Mouse (Mus musculus) heart, embryonic 12.5 days (tissue): ENCODE measurements at regions not wholly inside any gene's neighbourhood (a gene's known extent, or its start where the extent isn't known, plus 50 kb on each side); places are given as distances from the start of the nearest gene placed in this dataset.
A peak's percentile ranks its signal among the peaks of the same experiment; 100 is the strongest.

Source experiments
- ATAC-seq: fragments of 200-750 bp; cut with Nextera tagmentation; 2 replicates; pipeline ENCODE4 v1.8.0; 2017; ENCODE audit warnings: moderate TSS enrichment, moderate library complexity; ENCODE audit not compliant: insufficient number of reproducible peaks, low FRiP score
- H3K27ac ChIP-seq: fragments of 300-500 bp; sonication (generic); 2 replicates; pipeline ENCODE4 v1.5.1; 2016; ENCODE audit warnings: mild to moderate bottlenecking, moderate library complexity; ENCODE audit not compliant: poor library complexity, severe bottlenecking
- H3K27me3 ChIP-seq: fragments of 300-500 bp; sonication (generic); replicated peaks from 2 replicates; pipeline ENCODE4 v1.6.1; 2016; ENCODE audit warnings: mild to moderate bottlenecking, moderate library complexity
- H3K36me3 ChIP-seq: fragments of 300-500 bp; sonication (generic); 2 replicates; pipeline ENCODE4 v1.6.1; 2016; ENCODE audit warnings: mild to moderate bottlenecking, moderate library complexity
- H3K4me1 ChIP-seq: fragments of 300-500 bp; sonication (generic); replicated peaks from 2 replicates; pipeline ENCODE4 v1.6.1; 2016; ENCODE audit warnings: mild to moderate bottlenecking
- H3K4me2 ChIP-seq: fragments of 300-500 bp; sonication (generic); 2 replicates; pipeline ENCODE4 v1.6.1; 2016; ENCODE audit warnings: mild to moderate bottlenecking, moderate library complexity
- H3K4me3 ChIP-seq: fragments of 300-500 bp; sonication (generic); 2 replicates; pipeline ENCODE4 v1.5.1; 2016; ENCODE audit warnings: mild to moderate bottlenecking
- H3K9ac ChIP-seq: fragments of 300-500 bp; sonication (generic); 2 replicates; pipeline ENCODE4 v1.6.1; 2016; ENCODE audit warnings: mild to moderate bottlenecking, moderate library complexity
- H3K9me3 ChIP-seq: fragments of 300-500 bp; sonication (generic); replicated peaks from 2 replicates; pipeline ENCODE4 v1.6.1; 2016; ENCODE audit warnings: mild to moderate bottlenecking, moderate library complexity
- WGBS: fragments of 180-500 bp; shearing (Covaris S2); methylation state at CpG from one replicate; pipeline ENCODE4 v1.1.7; 2016; 5-methylcytosine and 5-hydroxymethylcytosine counted together

GRCm38 (mm10) chr17:47150636-47151035 is 140.3 kb upstream of the Ubr2 start:
- Histone ChIP-seq H3K4me1 (peaks cover 55% of the 10 kb centered on the region), H3K36me3 (peaks cover 10% of the 10 kb centered on the region; the same call in 1 of the 2 replicates), H3K4me3 (0 out of 2 replicates have a peak overlapping the region, but pooled peaks have one; percentile 4), H3K9ac (0 out of 2 replicates have a peak overlapping the region, but pooled peaks have one; percentile 57), H3K4me2 (peak overlapping the region; percentile 66), H3K27me3 (no peaks in the 10 kb centered on the region), H3K9me3 (no peaks in the 10 kb centered on the region), H3K27ac (peak overlapping the region; percentile 87)
- WGBS, result 67% methylated on average over 6 of the region's 6 CpGs
- no peak for ATAC-seq

GRCm38 (mm10) chr17:47149662-47150061 is 139.3 kb upstream of the Ubr2 start:
- Histone ChIP-seq H3K27me3 (no peaks in the 10 kb centered on the region), H3K4me2 (no peak overlapping the region), H3K9me3 (no peaks in the 10 kb centered on the region), H3K9ac (no peak overlapping the region), H3K4me1 (peaks cover 55% of the 10 kb centered on the region), H3K4me3 (no peak overlapping the region), H3K27ac (no peak overlapping the region), H3K36me3 (peaks cover 5% of the 10 kb centered on the region; the same call in 1 of the 2 replicates)
- WGBS, result 85% methylated on average over 13 of the region's 13 CpGs
- no peak for ATAC-seq

- 84% methylated on average over 9 of the region's 9 CpGs for WGBS
- no peak overlapping the region for H3K27ac ChIP-seq
- no peak overlapping the region for H3K4me2 ChIP-seq
- no peaks in the 10 kb centered on the region for H3K9me3 ChIP-seq
- H3K4me1 ChIP-seq, result peaks cover 55% of the 10 kb centered on the region
- no peak overlapping the region for H3K4me3 ChIP-seq
- peaks cover 3% of the 10 kb centered on the region; the same call in 1 of the 2 replicates for H3K36me3 ChIP-seq
- H3K27me3 ChIP-seq, result no peaks in the 10 kb centered on the region
- no peak overlapping the region for H3K9ac ChIP-seq
- ATAC-seq, result no peak
Measured at GRCm38 (mm10) chr17:47149158-47149557, 138.8 kb upstream of the Ubr2 start.

- ATAC-seq, result no peak
- Histone ChIP-seq H3K36me3 (no peaks in the 10 kb centered on the region; the same call in 1 of the 2 replicates), H3K9me3 (no peaks in the 10 kb centered on the region), H3K27me3 (no peaks in the 10 kb centered on the region), H3K4me3 (no peak overlapping the region), H3K9ac (no peak overlapping the region), H3K4me2 (no peak overlapping the region), H3K4me1 (peaks cover 54% of the 10 kb centered on the region), H3K27ac (no peak overlapping the region)
- WGBS, result 92% methylated on average over 4 of the region's 4 CpGs
Measured at GRCm38 (mm10) chr17:47146640-47147039, 136.3 kb upstream of the Ubr2 start.

GRCm38 (mm10) chr17:47145590-47145989 is 135.2 kb upstream of the Ubr2 start:
- 95% methylated on average over 16 of the region's 16 CpGs for WGBS
- no peak overlapping the region for H3K4me3 ChIP-seq

GRCm38 (mm10) chr17:47144996-47145395 is 134.6 kb upstream of the Ubr2 start:
- H3K36me3 ChIP-seq, result no peaks in the 10 kb centered on the region; the same call in 1 of the 2 replicates
- no peak overlapping the region for H3K4me3 ChIP-seq
- ATAC-seq, result no peak
- H3K27me3 ChIP-seq, result no peaks in the 10 kb centered on the region
- no peaks in the 10 kb centered on the region for H3K9me3 ChIP-seq
- no peak overlapping the region for H3K9ac ChIP-seq
- no peak overlapping the region for H3K27ac ChIP-seq
- no peak overlapping the region for H3K4me2 ChIP-seq
- H3K4me1 ChIP-seq, result peaks cover 39% of the 10 kb centered on the region
- 78% methylated on average over 9 of the region's 9 CpGs for WGBS

More at GRCm38 (mm10) chr17:47145590-47145989, 135.2 kb upstream of the Ubr2 start:
- no peaks in the 10 kb centered on the region for H3K9me3 ChIP-seq
- ATAC-seq, result no peak
- no peak overlapping the region for H3K9ac ChIP-seq
- H3K4me1 ChIP-seq, result peaks cover 45% of the 10 kb centered on the region
- no peak overlapping the region for H3K4me2 ChIP-seq
- H3K36me3 ChIP-seq, result no peaks in the 10 kb centered on the region; the same call in 1 of the 2 replicates
- no peak overlapping the region for H3K27ac ChIP-seq
- no peaks in the 10 kb centered on the region for H3K27me3 ChIP-seq

- Histone ChIP-seq H3K27ac (no peak overlapping the region), H3K4me2 (no peak overlapping the region), H3K9ac (no peak overlapping the region), H3K9me3 (no peaks in the 10 kb centered on the region), H3K36me3 (no peaks in the 10 kb centered on the region; the same call in 1 of the 2 replicates), H3K4me1 (peaks cover 39% of the 10 kb centered on the region), H3K27me3 (no peaks in the 10 kb centered on the region), H3K4me3 (no peak overlapping the region)
- no peak for ATAC-seq
- 74% methylated on average over 7 of the region's 7 CpGs for WGBS
Measured at GRCm38 (mm10) chr17:47144460-47144859, 134.1 kb upstream of the Ubr2 start.

- no peak overlapping the region for H3K9ac ChIP-seq
- 84% methylated on average over 7 of the region's 7 CpGs for WGBS
- no peak overlapping the region for H3K4me3 ChIP-seq
- no peak overlapping the region for H3K4me2 ChIP-seq
- no peaks in the 10 kb centered on the region for H3K9me3 ChIP-seq
- H3K27ac ChIP-seq, result no peak overlapping the region
- peaks cover 36% of the 10 kb centered on the region for H3K4me1 ChIP-seq
- ATAC-seq, result no peak
- H3K36me3 ChIP-seq, result no peaks in the 10 kb centered on the region; the same call in 1 of the 2 replicates
- no peaks in the 10 kb centered on the region for H3K27me3 ChIP-seq
Measured at GRCm38 (mm10) chr17:47143898-47144297, 133.5 kb upstream of the Ubr2 start.

GRCm38 (mm10) chr17:47142885-47143284 is 132.5 kb upstream of the Ubr2 start:
- Histone ChIP-seq H3K9me3 (no peaks in the 10 kb centered on the region), H3K9ac (no peak overlapping the region; the same call in 1 of the 2 replicates), H3K4me3 (peak overlapping the region; percentile 86), H3K4me1 (peaks cover 37% of the 10 kb centered on the region), H3K4me2 (peak overlapping the region; percentile 92), H3K36me3 (no peaks in the 10 kb centered on the region; the same call in 1 of the 2 replicates), H3K27me3 (no peaks in the 10 kb centered on the region), H3K27ac (no peak overlapping the region)
- WGBS, result 24% methylated on average over 7 of the region's 7 CpGs
- ATAC-seq, result no peak

- ATAC-seq, result no peak
- peak overlapping the region; percentile 92 for H3K4me2 ChIP-seq
- WGBS, result 4% methylated on average over 7 of the region's 7 CpGs
- peak overlapping the region; percentile 86 for H3K4me3 ChIP-seq
- no peaks in the 10 kb centered on the region; the same call in 1 of the 2 replicates for H3K36me3 ChIP-seq
- peak overlapping the region; percentile 96 for H3K9ac ChIP-seq
- no peaks in the 10 kb centered on the region for H3K27me3 ChIP-seq
- peak overlapping the region; percentile 98 for H3K27ac ChIP-seq
- H3K4me1 ChIP-seq, result peaks cover 31% of the 10 kb centered on the region
- H3K9me3 ChIP-seq, result no peaks in the 10 kb centered on the region
Measured at GRCm38 (mm10) chr17:47142276-47142675, 131.9 kb upstream of the Ubr2 start.

GRCm38 (mm10) chr17:47141843-47142215 is 131.5 kb upstream of the Ubr2 start:
- no peaks in the 10 kb centered on the region for H3K9me3 ChIP-seq
- H3K27me3 ChIP-seq, result no peaks in the 10 kb centered on the region
- peak overlapping the region; percentile 96 for H3K9ac ChIP-seq
- no peaks in the 10 kb centered on the region; the same call in 1 of the 2 replicates for H3K36me3 ChIP-seq
- ATAC-seq, result no peak
- H3K4me2 ChIP-seq, result peak overlapping the region; percentile 92
- peaks cover 27% of the 10 kb centered on the region for H3K4me1 ChIP-seq
- 0% methylated on average over 12 of the region's 12 CpGs for WGBS
- H3K4me3 ChIP-seq, result peak overlapping the region; percentile 86
- H3K27ac ChIP-seq, result peak overlapping the region; percentile 98
